20 mouse cellular contexts compared by ENCODE assay signal in the genomic region with DNA sequence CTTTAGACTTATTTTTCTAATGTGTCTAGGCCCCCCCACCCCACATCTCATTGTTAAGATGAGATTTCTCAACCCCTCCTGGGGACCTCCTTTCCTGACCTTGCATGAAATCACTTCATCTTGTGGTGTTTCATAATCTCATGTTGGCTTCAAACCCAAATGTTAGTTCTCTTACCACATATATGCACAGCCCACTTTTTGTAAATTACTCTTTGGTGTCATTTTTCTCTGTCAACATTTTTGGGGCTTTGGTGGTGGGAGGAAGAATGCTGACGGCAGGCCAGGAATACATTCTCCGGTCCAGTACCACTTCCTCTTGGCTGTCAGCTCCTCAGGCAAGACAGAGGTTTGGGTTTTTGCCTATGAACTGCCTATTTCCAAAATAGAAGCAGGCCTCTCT.
DNase-seq lines count a peak whose midpoint lies in the region; ATAC-seq and TF ChIP-seq lines count a peak whose summit lies in the region.
"Had no signal": no experiment of that assay in that cellular context is flagged by ENCODE, and none has a peak within 500 bp of the region (broad histone marks: within the 10 kb centered on the region; RNA-seq: fewer than 3 reads in every experiment).

No protein-coding gene starts in this region.

- no peak overlapping the region for H3K4me2 ChIP-seq in kidney, postnatal 0 days (ENCODE audit: low read length)
- H3K4me2 ChIP-seq in kidney, embryonic 14.5 days (replicated peaks; ENCODE audit: low read depth, low read length), result no peak overlapping the region
- no peak overlapping the region for H3K4me2 ChIP-seq in stomach, postnatal 0 days (replicated peaks; ENCODE audit: low read depth)
- H3K4me2 ChIP-seq: lung, embryonic 15.5 days; midbrain, embryonic 11.5 days; neural tube, embryonic 13.5 days had no signal

- WGBS in kidney, postnatal 0 days, result 52% methylated on average over 2 of the region's 2 CpGs
- WGBS in kidney, embryonic 14.5 days, result 52% methylated on average over 2 of the region's 2 CpGs
- 53% methylated on average over 2 of the region's 2 CpGs for WGBS in stomach, postnatal 0 days
- WGBS in forebrain, embryonic 10.5 days, result 88% methylated on average over 2 of the region's 2 CpGs
- WGBS in thymus, adult 2 months, result 84% methylated on average over 2 of the region's 2 CpGs

- H3K36me3 ChIP-seq in kidney, postnatal 0 days (ENCODE audit: insufficient read depth, low read length), result peaks cover 10% of the 10 kb centered on the region; the same call in 1 of the 2 replicates
- peaks cover 14% of the 10 kb centered on the region; the same call in 1 of the 2 replicates for H3K36me3 ChIP-seq in kidney, embryonic 14.5 days (ENCODE audit: control insufficient read depth, insufficient read depth, low read length)
- no peaks in the 10 kb centered on the region; the same call in 1 of the 2 replicates for H3K36me3 ChIP-seq in stomach, postnatal 0 days (ENCODE audit: control insufficient read depth, insufficient read depth, low read length)
- H3K36me3 ChIP-seq in forebrain, embryonic 10.5 days (replicated peaks), result peaks cover 12% of the 10 kb centered on the region
- peaks cover 5% of the 10 kb centered on the region; the same call in 1 of the 2 replicates for H3K36me3 ChIP-seq in thymus, adult 2 months (ENCODE audit: control insufficient read depth, insufficient read depth, low read length)

- H3K4me1 ChIP-seq in kidney, postnatal 0 days (replicated peaks; ENCODE audit: insufficient read depth, low read length), result no peaks in the 10 kb centered on the region
- H3K4me1 ChIP-seq in kidney, embryonic 14.5 days (ENCODE audit: control insufficient read depth, insufficient read depth, low read length), result no peaks in the 10 kb centered on the region
- peaks cover 28% of the 10 kb centered on the region for H3K4me1 ChIP-seq in embryonic fibroblast, embryonic 13.5 days (ENCODE audit: control insufficient read depth, insufficient read depth, low read length)
- no peaks in the 10 kb centered on the region for H3K4me1 ChIP-seq in stomach, postnatal 0 days (replicated peaks; ENCODE audit: control insufficient read depth, insufficient read depth)
- H3K4me1 ChIP-seq in forebrain, embryonic 10.5 days, result peaks cover 12% of the 10 kb centered on the region
- H3K4me1 ChIP-seq in thymus, adult 2 months (replicated peaks; ENCODE audit: control insufficient read depth, insufficient read depth, low read length), result no peaks in the 10 kb centered on the region
- H3K4me1 ChIP-seq: lung, embryonic 15.5 days had no signal

- H3K9me3 ChIP-seq in kidney, postnatal 0 days (replicated peaks; ENCODE audit: low read length), result no peaks in the 10 kb centered on the region
- no peaks in the 10 kb centered on the region for H3K9me3 ChIP-seq in kidney, embryonic 14.5 days (ENCODE audit: control insufficient read depth, low read length)
- H3K9me3 ChIP-seq in stomach, postnatal 0 days (ENCODE audit: control insufficient read depth, low read length), result no peaks in the 10 kb centered on the region
- no peaks in the 10 kb centered on the region for H3K9me3 ChIP-seq in forebrain, embryonic 10.5 days
- H3K9me3 ChIP-seq: G1E; heart, embryonic 10.5 days; lung, embryonic 15.5 days; neural tube, embryonic 13.5 days had no signal

- peak; percentile 25 for DNase-seq in kidney, postnatal 0 days (ENCODE audit: low spot score)
- DNase-seq in Muller cell, postnatal 12 days (ENCODE audit: inconsistent ontology term), result peak; percentile 82
- peak; percentile 46 for DNase-seq in lung, postnatal 36 days
- DNase-seq in stomach, postnatal 0 days (ENCODE audit: low spot score), result no peak
- no peak for DNase-seq in forebrain, embryonic 10.5 days (ENCODE audit: extremely low spot score, low spot score)
- no peak for DNase-seq in thymus, adult 2 months
- DNase-seq: cerebellum, adult 9-11 months; kidney, adult 18-20 months; kidney, postnatal 36 days; right cerebral cortex, postnatal 25 days; thymus, postnatal 25 days had no signal

- no peak overlapping the region for H3K4me3 ChIP-seq in kidney, postnatal 0 days (replicated peaks; ENCODE audit: low read depth, low read length)
- no peak overlapping the region for H3K4me3 ChIP-seq in kidney, embryonic 14.5 days (ENCODE audit: low read length)
- no peak overlapping the region for H3K4me3 ChIP-seq in embryonic fibroblast, embryonic 13.5 days (ENCODE audit: insufficient read depth, low read length)
- H3K4me3 ChIP-seq in stomach, postnatal 0 days (ENCODE audit: low read depth, low read length), result no peak overlapping the region
- H3K4me3 ChIP-seq in forebrain, embryonic 10.5 days, result no peak overlapping the region
- no peak overlapping the region for H3K4me3 ChIP-seq in thymus, adult 2 months (ENCODE audit: control insufficient read depth, insufficient read depth, low read length)
- H3K4me3 ChIP-seq: heart, embryonic 10.5 days; lung, embryonic 15.5 days; neural tube, embryonic 13.5 days had no signal

- no peak for TF ChIP-seq POLR2A in embryonic fibroblast, embryonic 13.5 days (IDR thresholded peaks at IDR 0.05; ENCODE audit: low read depth, low read length)
- TF ChIP-seq POLR2A in thymus, adult 2 months (IDR thresholded peaks at IDR 0.05; ENCODE audit: control insufficient read depth, extremely low read depth, insufficient read depth, low read length, poor library complexity), result no peak

- no peak for ATAC-seq in kidney, postnatal 0 days (replicated peaks; ENCODE audit: low FRiP score, low read depth)
- ATAC-seq in kidney, embryonic 14.5 days (ENCODE audit: low FRiP score, low TSS enrichment), result no peak
- no peak for ATAC-seq in stomach, postnatal 0 days (ENCODE audit: low FRiP score, low TSS enrichment)
- ATAC-seq: CD4-positive, CD25-positive, alpha-beta regulatory T cell, adult 4 months; hindbrain, embryonic 16.5 days had no signal

- TF ChIP-seq EP300 in stomach, postnatal 0 days (optimal IDR thresholded peaks at IDR 0.05), result no peak

- no peak for TF ChIP-seq CTCF in kidney, postnatal 0 days (IDR thresholded peaks at IDR 0.05; ENCODE audit: low read depth)
- no peak for TF ChIP-seq CTCF in embryonic fibroblast, embryonic 13.5 days (IDR thresholded peaks at IDR 0.05; ENCODE audit: borderline replicate concordance, insufficient read depth, low read length)
- TF ChIP-seq CTCF in stomach, postnatal 0 days (IDR thresholded peaks at IDR 0.05; ENCODE audit: low read depth), result no peak
- TF ChIP-seq CTCF in thymus, adult 2 months (IDR thresholded peaks at IDR 0.05; ENCODE audit: borderline replicate concordance, control insufficient read depth, extremely low read depth, insufficient read depth, low read length, poor library complexity), result no peak

- no peak overlapping the region for H3K9ac ChIP-seq in kidney, postnatal 0 days (ENCODE audit: low read depth, low read length)
- no peak overlapping the region for H3K9ac ChIP-seq in kidney, embryonic 14.5 days (ENCODE audit: low read depth, low read length)
- H3K9ac ChIP-seq in stomach, postnatal 0 days (ENCODE audit: low read length), result no peak overlapping the region
- H3K9ac ChIP-seq: lung, embryonic 15.5 days; neural tube, embryonic 13.5 days had no signal

- H3K27ac ChIP-seq in kidney, postnatal 0 days, result no peak overlapping the region
- H3K27ac ChIP-seq in kidney, embryonic 14.5 days (ENCODE audit: low read depth, low read length), result no peak overlapping the region
- peak overlapping the region; percentile 88 for H3K27ac ChIP-seq in embryonic fibroblast, embryonic 13.5 days (ENCODE audit: insufficient read depth, low read length)
- H3K27ac ChIP-seq in stomach, postnatal 0 days (replicated peaks), result no peak overlapping the region
- no peak overlapping the region for H3K27ac ChIP-seq in forebrain, embryonic 10.5 days
- H3K27ac ChIP-seq in thymus, adult 2 months (ENCODE audit: control insufficient read depth, insufficient read depth, low read length), result no peak overlapping the region
- H3K27ac ChIP-seq: heart, embryonic 10.5 days; lung, embryonic 15.5 days; neural tube, embryonic 13.5 days had no signal

- H3K27me3 ChIP-seq in kidney, postnatal 0 days (ENCODE audit: insufficient read depth, low read length), result no peaks in the 10 kb centered on the region
- no peaks in the 10 kb centered on the region for H3K27me3 ChIP-seq in kidney, embryonic 14.5 days (ENCODE audit: control insufficient read depth, insufficient read depth, low read length)
- no peaks in the 10 kb centered on the region for H3K27me3 ChIP-seq in stomach, postnatal 0 days (ENCODE audit: control insufficient read depth, insufficient read depth, low read length)
- no peaks in the 10 kb centered on the region for H3K27me3 ChIP-seq in forebrain, embryonic 10.5 days (ENCODE audit: poor library complexity, severe bottlenecking)
- no peaks in the 10 kb centered on the region for H3K27me3 ChIP-seq in thymus, adult 2 months (ENCODE audit: control insufficient read depth, insufficient read depth, low read length)
- H3K27me3 ChIP-seq: lung, embryonic 15.5 days; neural tube, embryonic 13.5 days had no signal

Comparison
In these comparisons a context has a peak if more than half of its experiments do, and no peak if none do; other contexts are left out.
1. DNase-seq: peak in kidney, postnatal 0 days (single experiment), Muller cell, postnatal 12 days (single experiment) and lung, postnatal 36 days (single experiment); none in stomach, postnatal 0 days (single experiment), forebrain, embryonic 10.5 days (single experiment) and thymus, adult 2 months (single experiment).